Mouse (Mus musculus) hindbrain, postnatal 0 days (tissue): ENCODE measurements around the gene Lca5l. TPM values are rescaled to one million over a fixed set of nuclear protein-coding genes. Genes with fewer than 3 reads are reported as not detected.
A peak's percentile ranks its signal among the peaks of the same experiment; 100 is the strongest.
"Not testable (repeated sequence)": the region's sequence is repeated elsewhere in the genome, so short reads cannot be mapped to it uniquely, and the experiment has no call there.

Experiments
- ATAC-seq: fragments of 200-750 bp; cut with Nextera tagmentation; 2 replicates; pipeline ENCODE4 v1.8.0; 2017; ENCODE audit warnings: mild to moderate bottlenecking, moderate TSS enrichment, moderate library complexity
- DNase-seq: peaks from one replicate; pipeline ENCODE4 v3.0.0-alpha.2; 2015; ENCODE audit warnings: low spot score
- H3K27ac ChIP-seq: fragments of 300-500 bp; sonication (generic); 2 replicates; pipeline ENCODE4 v1.5.1; 2014; ENCODE audit warnings: mild to moderate bottlenecking
- H3K27me3 ChIP-seq: fragments of 300-500 bp; sonication (generic); 2 replicates; pipeline ENCODE4 v1.6.1; 2014; ENCODE audit warnings: low read length, mixed read lengths; ENCODE audit not compliant: insufficient read depth
- H3K36me3 ChIP-seq: fragments of 300-500 bp; sonication (generic); 2 replicates; pipeline ENCODE4 v1.6.1; 2014; ENCODE audit warnings: low read length, mixed read lengths; ENCODE audit not compliant: insufficient read depth
- H3K4me1 ChIP-seq: fragments of 300-500 bp; sonication (generic); 2 replicates; pipeline ENCODE4 v1.6.1; 2014; ENCODE audit warnings: antibody characterized with exemption, low read length, mixed read lengths; ENCODE audit not compliant: insufficient read depth
- H3K4me2 ChIP-seq: fragments of 300-500 bp; sonication (generic); 2 replicates; pipeline ENCODE4 v1.6.1; 2014; ENCODE audit warnings: low read depth, mild to moderate bottlenecking, low read length, moderate library complexity, mixed read lengths
- H3K4me3 ChIP-seq: fragments of 300-500 bp; sonication (generic); 2 replicates; pipeline ENCODE4 v1.5.1; 2014; ENCODE audit warnings: low read length
- H3K9ac ChIP-seq: fragments of 300-500 bp; sonication (generic); replicated peaks from 2 replicates; pipeline ENCODE4 v1.6.1; 2014; ENCODE audit warnings: mild to moderate bottlenecking, low read length, moderate library complexity, mixed read lengths
- H3K9me3 ChIP-seq: fragments of 300-500 bp; sonication (generic); 2 replicates; pipeline ENCODE4 v1.6.1; 2016; ENCODE audit warnings: low read length, mixed read lengths
- CTCF ChIP-seq: IDR thresholded peaks from 2 replicates; pipeline ENCODE4 v1.5.1; 2016; ENCODE audit warnings: antibody characterized with exemption, control low read depth, low read depth
- WGBS: fragments of 180-500 bp; shearing (Covaris S2); extraction: QIAGEN DNeasy Blood & Tissue Kit; methylation state at CpG from one replicate; pipeline ENCODE4 v1.1.7; 2014; 5-methylcytosine and 5-hydroxymethylcytosine counted together
- polyA plus RNA-seq: library from polyadenylated mRNA; unstranded; fragments of >200 nt; fragmentation: Nextera tagmentation; extraction: Ambion mirVana; gene quantifications from 2 replicates; pipeline ENCODE4 v1.2.1, GENCODE M21; 2015
- total RNA-seq: library from RNA; depleted of rRNA; stranded (reverse); fragments of >200 nt; gene quantifications from 2 replicates; pipeline ENCODE4 v1.2.3, GENCODE M21; 2014

The Lca5l gene
- total and polyA plus RNA-seq, 2 experiments from 2014 or later: 1.9 to 2.0 TPM

DNA sequence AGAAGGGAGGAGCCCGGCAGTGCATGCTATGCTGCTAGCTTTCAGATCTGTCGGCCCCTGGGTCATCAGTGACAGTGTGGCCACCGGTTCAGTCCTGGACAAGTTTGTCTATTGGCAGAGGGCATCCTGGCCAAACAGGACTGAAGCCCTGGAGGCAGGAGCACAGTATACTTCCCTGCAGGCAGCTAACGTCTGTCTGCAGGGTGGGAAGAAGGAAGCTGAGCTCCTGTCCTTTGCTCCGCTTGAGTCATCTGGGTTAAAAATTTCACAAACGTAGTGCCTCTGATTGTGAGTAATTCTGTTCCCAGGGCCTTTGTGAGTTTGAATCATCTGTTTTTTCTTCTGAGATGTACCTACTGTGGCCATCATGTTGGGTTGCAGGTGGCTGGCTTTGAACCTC lies 43.2 kb downstream of the Lca5l start:
- no peak overlapping the region for H3K4me2 ChIP-seq
- 82% methylated on average over 6 of the region's 6 CpGs for WGBS
- DNase-seq (no peak), ATAC-seq (no peak)
- H3K4me1 ChIP-seq: 0 out of 2 replicates have a peak, but pooled peaks cover 7% of the 10 kb centered on the region
- no peaks in the 10 kb centered on the region for H3K9me3 ChIP-seq
- H3K27me3 ChIP-seq: no peaks in the 10 kb centered on the region
- H3K4me3 ChIP-seq: no peak overlapping the region
- H3K27ac ChIP-seq: no peak overlapping the region
- TF ChIP-seq CTCF: no peak
- H3K9ac ChIP-seq: no peak overlapping the region
- peaks cover 16% of the 10 kb centered on the region; the same call in 1 of the 2 replicates for H3K36me3 ChIP-seq

DNA sequence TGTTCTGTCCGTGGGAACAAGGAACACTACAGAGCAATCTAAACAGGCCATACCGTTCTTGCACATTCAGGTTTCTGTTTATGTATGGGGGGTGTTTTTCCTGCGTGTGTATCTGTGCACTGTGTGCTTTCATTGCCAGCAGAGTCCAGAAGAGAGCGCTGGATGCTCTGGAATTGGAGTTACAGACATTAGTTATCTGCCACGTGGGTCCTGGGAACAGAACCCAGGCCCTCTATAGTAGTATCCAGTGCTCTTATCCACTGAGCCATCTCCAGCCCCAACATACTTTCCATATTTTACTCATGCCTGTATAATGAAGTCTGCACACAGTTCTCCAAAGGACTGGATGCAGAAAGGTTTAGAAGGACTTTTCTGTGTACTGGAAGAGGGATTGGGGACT lies 46.3 kb downstream of the Lca5l start:
- H3K36me3 ChIP-seq: no peaks in the 10 kb centered on the region
- ATAC-seq: peak; percentile 9; the same call in 1 of the 2 replicates
- DNase-seq: peak; percentile 34
- H3K27me3 ChIP-seq: no peaks in the 10 kb centered on the region
- 0% methylated on average over 5 of the region's 5 CpGs for WGBS
- peak overlapping the region; percentile 84 for H3K4me2 ChIP-seq
- H3K4me3 ChIP-seq: peak overlapping the region; percentile 88
- peak overlapping the region; percentile 76 for H3K27ac ChIP-seq
- H3K9me3 ChIP-seq: no peaks in the 10 kb centered on the region
- peak overlapping the region; percentile 75 for H3K9ac ChIP-seq
- no peak; the same call in 1 of the 2 replicates for TF ChIP-seq CTCF
- H3K4me1 ChIP-seq: 0 out of 2 replicates have a peak, but pooled peaks cover 7% of the 10 kb centered on the region

DNA sequence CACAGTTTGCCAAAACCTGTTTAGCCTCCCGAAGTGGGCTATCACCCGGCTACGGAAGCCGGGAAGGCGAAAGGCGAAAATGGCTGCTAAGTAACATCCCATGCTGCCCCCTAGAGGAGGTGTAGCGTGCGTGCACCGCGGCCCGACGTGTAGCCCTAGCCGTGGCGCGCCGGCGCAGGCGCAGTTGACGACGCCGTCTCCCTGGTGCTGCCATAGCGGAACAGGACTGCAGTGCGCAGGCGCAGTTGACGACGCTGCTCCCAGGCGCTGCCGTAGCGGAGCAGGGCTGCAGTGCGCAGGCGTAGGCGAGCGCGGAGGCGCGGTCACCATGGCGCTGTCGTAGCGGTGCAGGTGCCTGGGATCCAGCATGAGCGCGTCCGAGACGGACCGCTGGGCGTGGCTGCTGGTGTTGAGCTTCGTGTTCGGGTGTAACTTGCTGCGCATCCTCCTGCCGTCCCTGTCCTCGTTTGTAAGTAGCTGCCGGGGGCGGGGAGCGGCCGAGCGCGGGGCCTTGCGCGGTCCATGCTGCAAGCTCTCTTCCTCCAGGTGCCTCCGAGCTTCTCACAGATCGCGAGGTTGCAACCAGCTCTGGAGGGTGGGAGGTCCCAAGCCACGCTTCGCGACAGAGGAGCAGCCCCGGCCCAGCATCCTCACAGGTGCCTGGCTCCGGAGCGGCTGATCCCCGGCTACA lies 46.8 kb downstream of the Lca5l start, which contains the start of gene Wrb:
Wrb (plus strand) TSS at position 298 of the 691 bp plus-strand sequence.
- Histone ChIP-seq H3K27ac (peak within 1 kb of the TSS; percentile 76), H3K27me3 (no peaks in the 10 kb centered on the region), H3K4me1 (0 out of 2 replicates have a peak, but pooled peaks cover 7% of the 10 kb centered on the region), H3K36me3 (no peaks in the 10 kb centered on the region), H3K9me3 (no peaks in the 10 kb centered on the region), H3K9ac (peak within 1 kb of the TSS; percentile 75), H3K4me3 (peak within 1 kb of the TSS; percentile 88), H3K4me2 (peak within 1 kb of the TSS; percentile 84)
- ATAC-seq: peak; percentile 97
- DNase-seq: peak; percentile 100
- TF ChIP-seq CTCF: peak; percentile 96
- under 1% methylated on average over 67 of the region's 68 CpGs for WGBS

DNA sequence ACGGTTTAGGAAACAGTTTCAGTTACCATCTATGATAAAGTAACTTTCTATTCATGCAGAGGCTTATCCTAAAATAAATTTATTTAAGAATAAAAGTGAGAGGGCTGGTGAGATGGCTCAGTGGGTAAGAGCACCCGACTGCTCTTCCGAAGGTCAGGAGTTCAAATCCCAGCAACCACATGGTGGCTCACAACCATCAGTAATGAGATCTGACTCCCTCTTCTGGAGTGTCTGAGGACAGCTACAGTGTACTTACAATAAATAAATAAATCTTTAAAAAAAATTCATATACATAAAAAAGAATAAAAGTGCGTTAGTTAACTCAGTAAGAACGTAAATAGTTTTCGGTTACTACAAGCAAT lies 47.3 kb downstream of the Lca5l start:
- H3K27ac ChIP-seq, DNase-seq, H3K9me3 ChIP-seq, H3K4me1 ChIP-seq, H3K27me3 ChIP-seq, H3K36me3 ChIP-seq, H3K9ac ChIP-seq: not testable (repeated sequence)
- Histone ChIP-seq H3K4me2 (peak overlapping the region; percentile 84), H3K4me3 (peak overlapping the region; percentile 88)
- ATAC-seq: peak; percentile 46
- 26% methylated on average over 6 of the region's 6 CpGs for WGBS

GRCm38 (mm10) chr16:96128466-96128865 lies 63.6 kb downstream of the Lca5l start:
- no peak for ATAC-seq

DNA sequence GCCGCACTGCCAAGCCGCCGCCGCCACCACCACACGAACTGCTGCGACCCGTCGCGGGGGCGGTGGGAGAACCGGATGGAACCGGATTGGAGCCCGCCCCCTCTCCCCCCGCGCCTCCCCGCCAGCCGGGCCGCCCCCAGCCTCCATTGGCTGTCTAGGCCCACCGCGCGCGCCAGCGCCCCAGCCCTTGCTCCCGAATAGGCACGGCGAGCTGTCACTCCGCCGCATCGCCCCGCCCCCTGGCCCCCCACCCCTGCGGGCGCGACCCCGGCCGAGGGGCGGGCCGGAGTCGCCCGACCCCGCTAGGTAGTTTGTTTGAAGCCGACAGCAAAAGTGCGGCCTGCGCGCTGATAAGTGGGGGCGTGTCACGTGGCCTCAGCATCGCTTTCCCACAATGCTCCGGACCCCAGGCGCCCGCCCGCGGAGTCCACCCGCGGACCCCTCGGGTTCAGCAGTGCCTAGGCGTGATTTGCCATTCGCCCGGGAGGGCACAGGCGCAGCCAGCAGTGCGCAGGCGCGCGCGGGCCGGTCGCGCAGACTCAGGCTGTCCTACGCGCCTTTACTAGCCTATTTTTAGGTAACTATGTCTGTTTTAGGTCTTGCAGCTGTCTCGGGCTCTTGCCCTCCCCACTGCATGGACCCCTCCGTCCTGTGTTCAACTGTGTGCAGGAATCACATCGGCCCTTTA lies 64.3 kb downstream of the Lca5l start, which contains the start of gene Hmgn1:
Hmgn1 (minus strand) TSS at position 73 of the 688 bp plus-strand sequence.
- ATAC-seq: peak; percentile 98
- WGBS: under 1% methylated on average over 60 of the region's 72 CpGs
- peaks cover 27% of the 10 kb centered on the region for H3K36me3 ChIP-seq

More at GRCm38 (mm10) chr16:96128466-96128865, 63.6 kb downstream of the Lca5l start:
- Histone ChIP-seq H3K9me3 (no peaks in the 10 kb centered on the region), H3K4me2 (peak overlapping the region; percentile 70), H3K27me3 (no peaks in the 10 kb centered on the region), H3K36me3 (peaks cover 20% of the 10 kb centered on the region), H3K9ac (peak overlapping the region; percentile 96), H3K4me1 (peaks cover 14% of the 10 kb centered on the region), H3K27ac (peak overlapping the region; percentile 98), H3K4me3 (peak overlapping the region; percentile 75)
- TF ChIP-seq CTCF: no peak
- no peak for DNase-seq
- 1% methylated on average over 9 of the region's 9 CpGs for WGBS

More for the DNA sequence above, 64.3 kb downstream of the Lca5l start, which contains the start of gene Hmgn1:
- Histone ChIP-seq H3K27ac (peak within 1 kb of the TSS; percentile 98), H3K4me1 (peaks cover 14% of the 10 kb centered on the region), H3K4me2 (peak within 1 kb of the TSS; percentile 86), H3K9ac (peak within 1 kb of the TSS; percentile 96), H3K27me3 (no peaks in the 10 kb centered on the region), H3K9me3 (no peaks in the 10 kb centered on the region), H3K4me3 (peak within 1 kb of the TSS; percentile 75)
- no peak for TF ChIP-seq CTCF
- peak; percentile 98 for DNase-seq
